Mouse (Mus musculus): ENCODE results near the gene Ran.

Ran gene

GRCm38 (mm10) chr5:129006031-129006788 is 13.7 kb upstream of the Ran start:
- Histone ChIP-seq H3K27me3 (ENCODE audit: control insufficient read depth, insufficient read depth, low read length, poor library complexity, severe bottlenecking) (no peaks in the 10 kb centered on the region), H3K36me3 (ENCODE audit: control insufficient read depth, insufficient read depth, low read length, poor library complexity, severe bottlenecking) (no peaks in the 10 kb centered on the region)
- peak; percentile 32 for DNase-seq (ENCODE audit: low read depth, low spot score)

GRCm38 (mm10) chr5:129007105-129007957 is 12.5 kb upstream of the Ran start:
- no peaks in the 10 kb centered on the region for H3K36me3 ChIP-seq (ENCODE audit: control insufficient read depth, insufficient read depth, low read length, poor library complexity, severe bottlenecking)
- no peaks in the 10 kb centered on the region for H3K27me3 ChIP-seq (ENCODE audit: control insufficient read depth, insufficient read depth, low read length, poor library complexity, severe bottlenecking)
- DNase-seq (ENCODE audit: low read depth, low spot score) = no peak

GRCm38 (mm10) chr5:129008008-129008407 is 11.9 kb upstream of the Ran start:
- H3K27me3 ChIP-seq (ENCODE audit: control insufficient read depth, insufficient read depth, low read length, poor library complexity, severe bottlenecking) = no peaks in the 10 kb centered on the region

GRCm38 (mm10) chr5:129008412-129008826 is 11.4 kb upstream of the Ran start, which contains the start of gene Stx2:
Gene Stx2, minus strand, starts transcription at chr5:129008574.
- Histone ChIP-seq H3K36me3 (ENCODE audit: control insufficient read depth, insufficient read depth, low read length, poor library complexity, severe bottlenecking) (no peaks in the 10 kb centered on the region), H3K27me3 (ENCODE audit: control insufficient read depth, insufficient read depth, low read length, poor library complexity, severe bottlenecking) (no peaks in the 10 kb centered on the region)
- peak; percentile 93 for DNase-seq (ENCODE audit: low read depth, low spot score)

More at GRCm38 (mm10) chr5:129008008-129008407, 11.9 kb upstream of the Ran start:
- DNase-seq (ENCODE audit: low read depth, low spot score) = no peak
- H3K36me3 ChIP-seq (ENCODE audit: control insufficient read depth, insufficient read depth, low read length, poor library complexity, severe bottlenecking) = no peaks in the 10 kb centered on the region

GRCm38 (mm10) chr5:129009577-129009976 is 10.3 kb upstream of the Ran start:
- Histone ChIP-seq H3K36me3 (ENCODE audit: control insufficient read depth, insufficient read depth, low read length, poor library complexity, severe bottlenecking) (no peaks in the 10 kb centered on the region), H3K27me3 (ENCODE audit: control insufficient read depth, insufficient read depth, low read length, poor library complexity, severe bottlenecking) (no peaks in the 10 kb centered on the region)
- no peak for DNase-seq (ENCODE audit: low read depth, low spot score)

GRCm38 (mm10) chr5:129010937-129011336 is 8.9 kb upstream of the Ran start:
- no peak for DNase-seq (ENCODE audit: low read depth, low spot score)

GRCm38 (mm10) chr5:129015020-129015419 is 4.8 kb upstream of the Ran start:
- no peaks in the 10 kb centered on the region for H3K36me3 ChIP-seq (ENCODE audit: control insufficient read depth, insufficient read depth, low read length, poor library complexity, severe bottlenecking)
- no peak for DNase-seq (ENCODE audit: low read depth, low spot score)
- no peaks in the 10 kb centered on the region for H3K27me3 ChIP-seq (ENCODE audit: control insufficient read depth, insufficient read depth, low read length, poor library complexity, severe bottlenecking)

More at GRCm38 (mm10) chr5:129010937-129011336, 8.9 kb upstream of the Ran start:
- H3K36me3 ChIP-seq (ENCODE audit: control insufficient read depth, insufficient read depth, low read length, poor library complexity, severe bottlenecking) = no peaks in the 10 kb centered on the region
- H3K27me3 ChIP-seq (ENCODE audit: control insufficient read depth, insufficient read depth, low read length, poor library complexity, severe bottlenecking) = no peaks in the 10 kb centered on the region

GRCm38 (mm10) chr5:129015540-129015939 is 4.3 kb upstream of the Ran start:
- no peaks in the 10 kb centered on the region for H3K36me3 ChIP-seq (ENCODE audit: control insufficient read depth, insufficient read depth, low read length, poor library complexity, severe bottlenecking)
- no peaks in the 10 kb centered on the region for H3K27me3 ChIP-seq (ENCODE audit: control insufficient read depth, insufficient read depth, low read length, poor library complexity, severe bottlenecking)
- DNase-seq (ENCODE audit: low read depth, low spot score) = no peak

- no peak for DNase-seq (ENCODE audit: low read depth, low spot score)
- no peaks in the 10 kb centered on the region for H3K27me3 ChIP-seq (ENCODE audit: control insufficient read depth, insufficient read depth, low read length, poor library complexity, severe bottlenecking)
These were observed 3.5 kb upstream of the Ran start for GRCm38 (mm10) chr5:129016370-129016769.

GRCm38 (mm10) chr5:129018782-129019489 is 933 bp upstream of the Ran start:
- H3K36me3 ChIP-seq (ENCODE audit: control insufficient read depth, insufficient read depth, low read length, poor library complexity, severe bottlenecking) = peaks cover 9% of the 10 kb centered on the region; the same call in 1 of the 2 replicates
- H3K27me3 ChIP-seq (ENCODE audit: control insufficient read depth, insufficient read depth, low read length, poor library complexity, severe bottlenecking) = no peaks in the 10 kb centered on the region; the same call in 1 of the 2 replicates
- DNase-seq (ENCODE audit: low read depth, low spot score) = no peak

More at GRCm38 (mm10) chr5:129016370-129016769, 3.5 kb upstream of the Ran start:
- peaks cover 1% of the 10 kb centered on the region; the same call in 1 of the 2 replicates for H3K36me3 ChIP-seq (ENCODE audit: control insufficient read depth, insufficient read depth, low read length, poor library complexity, severe bottlenecking)

GRCm38 (mm10) chr5:129020300-129020668 is 415 bp downstream of the Ran start:
- H3K36me3 ChIP-seq (ENCODE audit: control insufficient read depth, insufficient read depth, low read length, poor library complexity, severe bottlenecking) = peaks cover 9% of the 10 kb centered on the region; the same call in 1 of the 2 replicates
- DNase-seq (ENCODE audit: low read depth, low spot score) = no peak
- no peaks in the 10 kb centered on the region; the same call in 1 of the 2 replicates for H3K27me3 ChIP-seq (ENCODE audit: control insufficient read depth, insufficient read depth, low read length, poor library complexity, severe bottlenecking)

GRCm38 (mm10) chr5:129020731-129021130 is 862 bp downstream of the Ran start:
- DNase-seq (ENCODE audit: low read depth, low spot score) = peak; percentile 24
- peaks cover 9% of the 10 kb centered on the region; the same call in 1 of the 2 replicates for H3K36me3 ChIP-seq (ENCODE audit: control insufficient read depth, insufficient read depth, low read length, poor library complexity, severe bottlenecking)
- no peaks in the 10 kb centered on the region; the same call in 1 of the 2 replicates for H3K27me3 ChIP-seq (ENCODE audit: control insufficient read depth, insufficient read depth, low read length, poor library complexity, severe bottlenecking)

GRCm38 (mm10) chr5:129025048-129025447 is 5.2 kb downstream of the Ran start:
- no peak for DNase-seq (ENCODE audit: low read depth, low spot score)
- H3K36me3 ChIP-seq (ENCODE audit: control insufficient read depth, insufficient read depth, low read length, poor library complexity, severe bottlenecking) = peaks cover 9% of the 10 kb centered on the region; the same call in 1 of the 2 replicates

GRCm38 (mm10) chr5:129025725-129026124 is 5.9 kb downstream of the Ran start:
- DNase-seq (ENCODE audit: low read depth, low spot score) = no peak

More at GRCm38 (mm10) chr5:129025048-129025447, 5.2 kb downstream of the Ran start:
- no peaks in the 10 kb centered on the region; the same call in 1 of the 2 replicates for H3K27me3 ChIP-seq (ENCODE audit: control insufficient read depth, insufficient read depth, low read length, poor library complexity, severe bottlenecking)

More at GRCm38 (mm10) chr5:129025725-129026124, 5.9 kb downstream of the Ran start:
- no peaks in the 10 kb centered on the region; the same call in 1 of the 2 replicates for H3K27me3 ChIP-seq (ENCODE audit: control insufficient read depth, insufficient read depth, low read length, poor library complexity, severe bottlenecking)
- H3K36me3 ChIP-seq (ENCODE audit: control insufficient read depth, insufficient read depth, low read length, poor library complexity, severe bottlenecking) = peaks cover 9% of the 10 kb centered on the region; the same call in 1 of the 2 replicates

Data from splenic B cell, adult 2 months (primary cell).